Mouse (Mus musculus) embryonic facial prominence, embryonic 15.5 days (tissue): ENCODE results near the gene Mbd4. TPM values are rescaled to one million over a fixed set of nuclear protein-coding genes. Genes with fewer than 3 reads are reported as not detected.
"Not testable (repeated sequence)": the region's sequence is repeated elsewhere in the genome, so short reads cannot be mapped to it uniquely, and the experiment has no call there.

ENCODE experiments used
- ATAC-seq: fragments of 200-750 bp; cut with Nextera tagmentation; 2 replicates; pipeline ENCODE4 v1.8.0; 2017; ENCODE audit warnings: low read depth, moderate TSS enrichment; ENCODE audit not compliant: insufficient number of reproducible peaks, low FRiP score, low TSS enrichment
- H3K27ac ChIP-seq: fragments of 300-500 bp; sonication (generic); replicated peaks from 2 replicates; pipeline ENCODE4 v1.5.1; 2015; ENCODE audit warnings: mild to moderate bottlenecking, inconsistent platforms
- H3K27me3 ChIP-seq: fragments of 300-500 bp; sonication (generic); 2 replicates; pipeline ENCODE4 v1.6.1; 2015; ENCODE audit warnings: inconsistent platforms
- H3K36me3 ChIP-seq: fragments of 300-500 bp; sonication (generic); 2 replicates; pipeline ENCODE4 v1.6.1; 2015; ENCODE audit warnings: mild to moderate bottlenecking, inconsistent platforms
- H3K4me1 ChIP-seq: fragments of 300-500 bp; sonication (generic); 2 replicates; pipeline ENCODE4 v1.6.1; 2015; ENCODE audit warnings: inconsistent platforms
- H3K4me2 ChIP-seq: fragments of 300-500 bp; sonication (generic); replicated peaks from 2 replicates; pipeline ENCODE4 v1.6.1; 2015; ENCODE audit warnings: mild to moderate bottlenecking, inconsistent platforms
- H3K4me3 ChIP-seq: fragments of 300-500 bp; sonication (generic); replicated peaks from 2 replicates; pipeline ENCODE4 v1.5.1; 2015; ENCODE audit warnings: mild to moderate bottlenecking, inconsistent platforms
- H3K9ac ChIP-seq: fragments of 300-500 bp; sonication (generic); 2 replicates; pipeline ENCODE4 v1.6.1; 2015; ENCODE audit warnings: inconsistent platforms
- H3K9me3 ChIP-seq: fragments of 300-500 bp; sonication (generic); replicated peaks from 2 replicates; pipeline ENCODE4 v1.6.1; 2016; ENCODE audit warnings: inconsistent platforms
- WGBS: fragments of 180-500 bp; shearing (Covaris S2); methylation state at CpG from one replicate; pipeline ENCODE4 v1.1.7; 2015; 5-methylcytosine and 5-hydroxymethylcytosine counted together
- polyA plus RNA-seq: library from polyadenylated mRNA; unstranded; fragments of >200 nt; fragmentation: Nextera tagmentation; extraction: Ambion mirVana; gene quantifications from 2 replicates; pipeline ENCODE4 v1.2.1, GENCODE M21; 2015

Gene Mbd4
- polyA plus RNA-seq, 1 experiment from 2014 or later: 18.5 TPM

DNA sequence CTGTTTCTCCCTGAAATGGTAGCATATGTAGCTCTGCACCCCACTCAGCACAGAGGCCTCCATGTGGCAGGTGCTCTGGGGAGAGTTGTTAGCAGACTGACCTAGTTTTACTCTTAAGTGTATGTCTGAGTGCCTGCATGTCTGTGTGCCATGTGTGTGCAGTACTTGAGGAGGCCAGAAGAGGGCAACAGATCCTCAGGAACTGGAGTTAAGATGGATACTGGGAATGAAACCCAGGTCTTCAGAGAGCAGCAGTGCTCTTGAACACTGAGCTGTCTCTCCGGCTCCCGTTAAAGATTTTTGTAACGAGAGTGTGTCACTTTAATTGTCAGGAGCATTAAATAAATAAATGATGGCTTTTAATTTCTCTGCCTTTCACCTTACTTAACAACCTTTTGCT, 35.1 kb upstream of the Mbd4 start:
- Histone ChIP-seq H3K4me2 (no peak overlapping the region), H3K27me3 (no peaks in the 10 kb centered on the region), H3K4me1 (peaks cover 12% of the 10 kb centered on the region), H3K27ac (no peak overlapping the region), H3K9me3 (no peaks in the 10 kb centered on the region), H3K36me3 (peaks cover 28% of the 10 kb centered on the region), H3K4me3 (no peak overlapping the region), H3K9ac (no peak overlapping the region)
- WGBS: 93% methylated on average over 3 of the region's 3 CpGs
- ATAC-seq: no peak

- Histone ChIP-seq H3K27me3 (no peaks in the 10 kb centered on the region), H3K36me3 (peaks cover 28% of the 10 kb centered on the region), H3K27ac (no peak overlapping the region), H3K9ac (no peak overlapping the region), H3K4me3 (no peak overlapping the region), H3K9me3 (no peaks in the 10 kb centered on the region), H3K4me2 (no peak overlapping the region), H3K4me1 (peaks cover 11% of the 10 kb centered on the region)
- 49% methylated on average over 4 of the region's 4 CpGs for WGBS
- peak; percentile 21; the same call in 1 of the 2 replicates for ATAC-seq
Observed at GRCm38 (mm10) chr6:115886894-115887293, 33.7 kb upstream of the Mbd4 start.

DNA sequence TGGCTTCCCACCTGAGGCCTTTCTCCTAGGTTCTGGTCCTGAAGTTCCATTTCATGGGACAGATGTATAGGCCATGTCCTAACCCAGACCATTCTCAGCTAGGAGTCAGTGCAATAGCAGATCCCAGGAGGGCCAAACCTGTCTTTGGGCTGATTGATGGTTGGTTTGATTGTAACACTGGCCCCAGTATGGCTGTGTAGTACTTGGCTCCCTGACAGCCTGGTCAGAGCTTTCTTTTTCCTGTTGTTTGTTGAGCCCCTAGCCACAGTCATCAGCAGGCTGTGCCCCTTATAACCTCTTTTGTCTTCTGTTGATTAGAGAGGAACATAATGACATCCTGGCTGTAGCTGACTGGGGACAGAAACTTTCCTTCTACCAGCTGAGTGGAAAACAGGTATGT, 30.8 kb upstream of the Mbd4 start:
- no peak overlapping the region for H3K27ac ChIP-seq
- peaks cover 28% of the 10 kb centered on the region for H3K36me3 ChIP-seq
- no peak overlapping the region for H3K4me3 ChIP-seq
- no peak overlapping the region for H3K4me2 ChIP-seq
- no peaks in the 10 kb centered on the region for H3K9me3 ChIP-seq
- no peak overlapping the region for H3K9ac ChIP-seq
- no peaks in the 10 kb centered on the region for H3K4me1 ChIP-seq
- H3K27me3 ChIP-seq: no peaks in the 10 kb centered on the region
- no peak for ATAC-seq

- H3K36me3 ChIP-seq: peaks cover 21% of the 10 kb centered on the region
Observed at GRCm38 (mm10) chr6:115880751-115881150, 27.6 kb upstream of the Mbd4 start.

DNA sequence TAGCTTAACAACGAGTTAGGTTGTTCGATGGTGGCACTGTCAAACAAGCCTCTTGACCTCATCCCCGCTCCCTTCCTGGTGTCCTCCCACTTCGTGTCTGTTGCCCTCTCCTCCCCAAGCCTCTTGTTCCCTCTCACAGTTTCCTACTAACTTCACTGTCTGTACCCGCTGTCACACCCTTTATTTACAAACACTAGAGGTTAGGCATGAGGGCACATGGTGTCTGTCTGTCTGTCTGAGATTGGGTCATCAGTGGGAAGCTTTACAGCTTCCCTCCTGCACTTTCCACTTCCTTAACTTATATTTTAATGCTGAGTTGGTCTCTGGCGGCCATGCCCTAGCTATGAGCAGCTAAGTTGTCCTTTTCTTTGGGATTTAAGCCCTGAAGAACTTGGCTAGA, 26.6 kb upstream of the Mbd4 start:
- H3K9me3 ChIP-seq: no peaks in the 10 kb centered on the region
- no peak overlapping the region for H3K27ac ChIP-seq
- H3K4me1 ChIP-seq: no peaks in the 10 kb centered on the region
- ATAC-seq: no peak
- no peak overlapping the region for H3K4me3 ChIP-seq
- H3K36me3 ChIP-seq: peaks cover 21% of the 10 kb centered on the region
- no peaks in the 10 kb centered on the region for H3K27me3 ChIP-seq
- 87% methylated on average over 6 of the region's 6 CpGs for WGBS
- no peak overlapping the region for H3K4me2 ChIP-seq
- no peak overlapping the region for H3K9ac ChIP-seq

More at GRCm38 (mm10) chr6:115880751-115881150, 27.6 kb upstream of the Mbd4 start:
- Histone ChIP-seq H3K4me1 (no peaks in the 10 kb centered on the region), H3K4me3 (no peak overlapping the region), H3K27me3 (no peaks in the 10 kb centered on the region), H3K4me2 (no peak overlapping the region), H3K9me3 (no peaks in the 10 kb centered on the region), H3K9ac (no peak overlapping the region), H3K27ac (no peak overlapping the region)
- ATAC-seq: no peak
- 83% methylated on average over 8 of the region's 8 CpGs for WGBS

GRCm38 (mm10) chr6:115878694-115879093, 25.5 kb upstream of the Mbd4 start:
- Histone ChIP-seq H3K4me3 (no peak overlapping the region), H3K27ac (no peak overlapping the region), H3K9me3 (no peaks in the 10 kb centered on the region), H3K36me3 (peaks cover 21% of the 10 kb centered on the region), H3K4me1 (no peaks in the 10 kb centered on the region), H3K27me3 (no peaks in the 10 kb centered on the region), H3K9ac (no peak overlapping the region), H3K4me2 (no peak overlapping the region)
- 79% methylated on average over 6 of the region's 6 CpGs for WGBS
- ATAC-seq: no peak

- WGBS: 77% methylated on average over 2 of the region's 2 CpGs
- no peak for ATAC-seq
- no peak overlapping the region for H3K27ac ChIP-seq
- H3K9ac ChIP-seq: no peak overlapping the region
- H3K27me3 ChIP-seq: no peaks in the 10 kb centered on the region
- peaks cover 21% of the 10 kb centered on the region for H3K36me3 ChIP-seq
- no peak overlapping the region for H3K4me3 ChIP-seq
- no peaks in the 10 kb centered on the region for H3K9me3 ChIP-seq
- H3K4me2 ChIP-seq: no peak overlapping the region
- no peaks in the 10 kb centered on the region for H3K4me1 ChIP-seq
Observed at GRCm38 (mm10) chr6:115877239-115877638, 24.1 kb upstream of the Mbd4 start.

DNA sequence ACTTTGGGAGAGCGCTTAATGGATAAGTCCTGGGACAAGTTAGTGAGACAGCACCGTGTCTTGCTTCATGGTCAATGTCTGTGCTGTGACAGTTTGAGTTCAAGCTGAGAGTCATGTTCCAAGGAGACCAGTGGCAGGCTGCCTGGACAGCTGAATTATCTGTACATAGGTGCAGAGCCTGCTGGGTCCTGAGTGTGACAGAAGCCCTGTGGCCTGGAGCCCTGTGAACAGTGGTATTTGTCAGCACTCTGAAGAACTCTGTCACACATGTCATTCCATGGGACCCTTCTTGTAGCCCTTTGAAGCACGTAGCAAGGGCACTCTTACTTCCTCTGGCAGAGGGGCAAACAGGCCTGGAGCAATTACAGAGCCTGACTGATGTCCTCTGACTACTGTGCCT, 18.1 kb upstream of the Mbd4 start:
- WGBS: no CpG with 5 or more reads among the region's 3 CpGs
- not testable (repeated sequence) for H3K4me1 ChIP-seq, H3K27ac ChIP-seq, H3K9ac ChIP-seq, H3K4me2 ChIP-seq, ATAC-seq, H3K27me3 ChIP-seq, H3K9me3 ChIP-seq, H3K36me3 ChIP-seq, H3K4me3 ChIP-seq

- not testable (repeated sequence) for H3K4me2 ChIP-seq, ATAC-seq, H3K9ac ChIP-seq, H3K27me3 ChIP-seq, H3K9me3 ChIP-seq, H3K4me3 ChIP-seq, H3K4me1 ChIP-seq, H3K27ac ChIP-seq
- no CpG with 5 or more reads among the region's 3 CpGs for WGBS
- peaks cover 11% of the 10 kb centered on the region; the same call in 1 of the 2 replicates for H3K36me3 ChIP-seq
Observed at GRCm38 (mm10) chr6:115867157-115867556, 14.0 kb upstream of the Mbd4 start.

GRCm38 (mm10) chr6:115865246-115865645, 12.1 kb upstream of the Mbd4 start:
- H3K4me3 ChIP-seq: no peak overlapping the region
- WGBS: 97% methylated on average over 4 of the region's 4 CpGs

GRCm38 (mm10) chr6:115863340-115863841, 10.2 kb upstream of the Mbd4 start:
- Histone ChIP-seq H3K27me3 (no peaks in the 10 kb centered on the region), H3K9me3 (no peaks in the 10 kb centered on the region), H3K27ac (no peak overlapping the region), H3K4me2 (no peak overlapping the region), H3K36me3 (peaks cover 11% of the 10 kb centered on the region; the same call in 1 of the 2 replicates), H3K4me3 (no peak overlapping the region), H3K9ac (no peak overlapping the region), H3K4me1 (no peaks in the 10 kb centered on the region)
- ATAC-seq: no peak
- 60% methylated on average over 7 of the region's 7 CpGs for WGBS

More at GRCm38 (mm10) chr6:115865246-115865645, 12.1 kb upstream of the Mbd4 start:
- Histone ChIP-seq H3K4me1 (no peaks in the 10 kb centered on the region), H3K4me2 (no peak overlapping the region), H3K9me3 (no peaks in the 10 kb centered on the region), H3K36me3 (peaks cover 11% of the 10 kb centered on the region; the same call in 1 of the 2 replicates), H3K27me3 (no peaks in the 10 kb centered on the region), H3K9ac (no peak overlapping the region), H3K27ac (no peak overlapping the region)
- no peak for ATAC-seq

- Histone ChIP-seq H3K4me3 (no peak overlapping the region), H3K36me3 (peaks cover 9% of the 10 kb centered on the region; the same call in 1 of the 2 replicates), H3K9me3 (no peaks in the 10 kb centered on the region), H3K27ac (no peak overlapping the region), H3K27me3 (no peaks in the 10 kb centered on the region), H3K4me1 (peaks cover 15% of the 10 kb centered on the region), H3K4me2 (no peak overlapping the region), H3K9ac (no peak overlapping the region)
- ATAC-seq: no peak
- WGBS: 69% methylated on average over 7 of the region's 7 CpGs
Observed at GRCm38 (mm10) chr6:115860027-115860556, 6.9 kb upstream of the Mbd4 start.
